Mouse (Mus musculus): ENCODE results near the gene Ccnd2. TPM values are rescaled to one million over a fixed set of nuclear protein-coding genes. Genes with fewer than 3 reads are reported as not detected.

Ccnd2 gene
- total RNA-seq, 2 experiments from 2014 or later = 116 to 142 TPM

GRCm38 (mm10) chr6:127143576-127144288 lies 8.3 kb downstream of the Ccnd2 start:
- no peak overlapping the region for H3K27ac ChIP-seq
- DNase-seq (ENCODE audit: low spot score in 2 of 2) = no peak
- TF ChIP-seq CTCF (conservative IDR thresholded peaks at IDR 0.05) = no peak
- no peak overlapping the region for H3K4me3 ChIP-seq

- Histone ChIP-seq H3K27ac (no peak overlapping the region), H3K4me3 (no peak overlapping the region)
- DNase-seq (ENCODE audit: low spot score in 2 of 2) = no peak
- no peak for TF ChIP-seq CTCF (conservative IDR thresholded peaks at IDR 0.05)
These were observed 8.9 kb downstream of the Ccnd2 start for GRCm38 (mm10) chr6:127143124-127143520.

GRCm38 (mm10) chr6:127142154-127143123 lies 9.6 kb downstream of the Ccnd2 start:
- DNase-seq (ENCODE audit: low spot score in 2 of 2) = no peak
- Histone ChIP-seq H3K27ac (no peak overlapping the region), H3K4me3 (no peak overlapping the region)

GRCm38 (mm10) chr6:127138962-127139361 lies 13.0 kb downstream of the Ccnd2 start:
- no peak for DNase-seq (ENCODE audit: low spot score in 2 of 2)
- no peak overlapping the region for H3K27ac ChIP-seq
- no peak for TF ChIP-seq CTCF (conservative IDR thresholded peaks at IDR 0.05)
- no peak overlapping the region for H3K4me3 ChIP-seq

More at GRCm38 (mm10) chr6:127142154-127143123, 9.6 kb downstream of the Ccnd2 start:
- TF ChIP-seq CTCF (conservative IDR thresholded peaks at IDR 0.05) = peak; percentile 83

- Histone ChIP-seq H3K27ac (no peak overlapping the region), H3K4me3 (no peak overlapping the region)
- DNase-seq (ENCODE audit: low spot score in 2 of 2) = no peak
- TF ChIP-seq CTCF (conservative IDR thresholded peaks at IDR 0.05) = no peak
These were observed 18.4 kb downstream of the Ccnd2 start for GRCm38 (mm10) chr6:127133433-127134245.

- TF ChIP-seq CTCF (conservative IDR thresholded peaks at IDR 0.05) = no peak
- DNase-seq (ENCODE audit: low spot score in 2 of 2) = no peak
- Histone ChIP-seq H3K4me3 (no peak overlapping the region), H3K27ac (no peak overlapping the region)
These were observed 19.3 kb downstream of the Ccnd2 start for GRCm38 (mm10) chr6:127132719-127133118.

- no peak for TF ChIP-seq CTCF (conservative IDR thresholded peaks at IDR 0.05)
- Histone ChIP-seq H3K4me3 (no peak overlapping the region), H3K27ac (no peak overlapping the region)
- no peak for DNase-seq (ENCODE audit: low spot score in 2 of 2)
These were observed 20.0 kb downstream of the Ccnd2 start for GRCm38 (mm10) chr6:127131946-127132345.

- TF ChIP-seq CTCF (conservative IDR thresholded peaks at IDR 0.05) = no peak
- Histone ChIP-seq H3K27ac (no peak overlapping the region), H3K4me3 (no peak overlapping the region; the same call in 1 of the 2 replicates)
- no peak for DNase-seq (ENCODE audit: low spot score in 2 of 2)
These were observed 21.6 kb downstream of the Ccnd2 start for GRCm38 (mm10) chr6:127130377-127130776.

GRCm38 (mm10) chr6:127129659-127130058 lies 22.3 kb downstream of the Ccnd2 start:
- DNase-seq (ENCODE audit: low spot score in 2 of 2) = no peak
- no peak overlapping the region for H3K27ac ChIP-seq
- no peak for TF ChIP-seq CTCF (conservative IDR thresholded peaks at IDR 0.05)
- H3K4me3 ChIP-seq = no peak overlapping the region

GRCm38 (mm10) chr6:127123506-127123905 lies 28.5 kb downstream of the Ccnd2 start:
- Histone ChIP-seq H3K4me3 (no peak overlapping the region), H3K27ac (no peak overlapping the region)
- DNase-seq (ENCODE audit: low spot score in 2 of 2) = no peak
- TF ChIP-seq CTCF (conservative IDR thresholded peaks at IDR 0.05) = no peak

- no peak for TF ChIP-seq CTCF (conservative IDR thresholded peaks at IDR 0.05)
- H3K27ac ChIP-seq = no peak overlapping the region
- H3K4me3 ChIP-seq = no peak overlapping the region
- no peak for DNase-seq (ENCODE audit: low spot score in 2 of 2)
These were observed 29.0 kb downstream of the Ccnd2 start for GRCm38 (mm10) chr6:127122996-127123395.

GRCm38 (mm10) chr6:127122221-127122806 lies 29.7 kb downstream of the Ccnd2 start:
- no peak for DNase-seq (ENCODE audit: low spot score in 2 of 2)
- peak; percentile 71 for TF ChIP-seq CTCF (conservative IDR thresholded peaks at IDR 0.05)
- Histone ChIP-seq H3K4me3 (no peak overlapping the region), H3K27ac (no peak overlapping the region)

Measured in layer of hippocampus, adult 2 months (tissue).